Mouse (Mus musculus) lung, postnatal 14 days (tissue): Measurements from ENCODE around the gene Pabpn1l.
A peak's percentile ranks its signal among the peaks of the same experiment; 100 is the strongest.

Experiments used
- DNase-seq: peaks from one replicate; pipeline ENCODE4 v3.0.0; 2021

Pabpn1l gene

DNA sequence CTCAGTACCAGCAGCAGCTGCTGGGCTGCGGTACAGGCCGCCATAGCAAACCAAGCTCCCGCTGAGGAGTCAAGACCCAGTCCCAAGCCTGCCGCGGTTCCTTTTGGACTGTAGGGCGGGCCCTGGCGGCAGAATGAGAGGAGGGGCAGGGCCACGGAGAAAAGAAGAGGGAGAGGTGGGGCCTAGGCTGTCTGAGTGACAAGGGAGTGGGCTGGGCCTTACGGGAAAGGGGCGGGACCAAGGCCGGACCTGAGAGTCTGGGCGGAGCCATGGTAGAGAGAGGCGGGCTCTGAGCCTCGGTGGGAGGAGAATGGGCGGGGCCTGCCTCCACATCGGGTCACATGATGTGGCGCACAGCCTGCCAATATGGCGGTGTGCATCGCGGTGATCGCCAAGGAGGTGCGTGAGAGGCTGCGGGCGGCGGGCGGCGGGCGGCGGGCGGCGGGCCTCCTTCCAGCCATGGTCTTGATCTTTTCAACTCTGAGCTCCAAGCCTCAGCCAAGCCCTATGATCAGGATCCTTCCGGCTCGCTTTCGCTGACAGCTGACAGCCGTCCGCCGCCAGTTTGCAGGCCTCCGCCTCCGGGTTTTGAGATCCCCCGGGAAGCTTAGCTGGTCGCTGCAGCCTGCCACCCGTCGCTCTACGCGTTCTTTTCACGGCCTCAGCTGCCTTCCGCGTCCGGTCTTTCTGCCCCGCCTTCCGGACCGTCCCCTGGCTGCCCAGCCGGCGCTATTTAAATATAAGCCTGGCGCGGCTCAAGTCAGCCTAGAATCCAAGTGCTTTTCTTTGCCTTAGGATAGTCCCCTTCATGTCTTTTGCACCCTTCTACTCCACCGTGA, 11.0 kb downstream of the Pabpn1l start, which contains the start of the genes Galns and Trappc2l:
TSS of gene Galns (minus strand) at position 169 of the 839 bp plus-strand sequence.
TSS of gene Trappc2l (plus strand) at position 346 of the 839 bp plus-strand sequence.
- DNase-seq = peak; percentile 96

DNA sequence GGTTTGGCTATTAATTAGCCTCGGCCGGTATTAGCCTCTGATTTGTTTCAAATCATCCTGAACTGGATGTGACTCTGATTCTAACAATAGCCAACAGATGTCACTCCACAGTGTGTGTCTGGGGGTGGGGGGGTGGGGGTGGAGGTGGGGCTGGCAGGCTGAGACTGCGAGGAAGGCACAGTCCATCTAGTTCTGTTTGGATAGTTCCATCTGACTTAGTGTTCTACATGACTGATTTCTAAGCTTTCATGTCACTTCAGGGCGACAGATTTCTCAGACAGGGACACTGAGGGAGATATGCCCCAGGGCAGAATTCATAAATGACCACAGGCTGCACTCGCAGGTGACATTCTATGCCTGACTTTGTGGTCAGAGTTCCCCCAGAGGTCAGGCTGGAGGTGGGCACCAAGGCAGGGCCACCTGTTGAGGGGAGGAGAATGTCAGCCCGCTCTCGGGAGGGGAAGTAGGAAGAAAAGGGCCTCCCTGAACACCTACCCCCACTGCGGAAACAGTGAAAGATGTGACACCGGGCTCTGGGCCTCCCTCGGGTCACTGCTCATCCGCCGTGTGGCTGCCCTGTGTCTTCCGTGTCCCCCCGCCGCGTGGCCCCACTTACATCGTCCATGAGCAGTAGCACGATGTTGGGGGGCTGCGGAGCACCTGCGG, 11.8 kb downstream of the Pabpn1l start:
- DNase-seq = no peak

DNA sequence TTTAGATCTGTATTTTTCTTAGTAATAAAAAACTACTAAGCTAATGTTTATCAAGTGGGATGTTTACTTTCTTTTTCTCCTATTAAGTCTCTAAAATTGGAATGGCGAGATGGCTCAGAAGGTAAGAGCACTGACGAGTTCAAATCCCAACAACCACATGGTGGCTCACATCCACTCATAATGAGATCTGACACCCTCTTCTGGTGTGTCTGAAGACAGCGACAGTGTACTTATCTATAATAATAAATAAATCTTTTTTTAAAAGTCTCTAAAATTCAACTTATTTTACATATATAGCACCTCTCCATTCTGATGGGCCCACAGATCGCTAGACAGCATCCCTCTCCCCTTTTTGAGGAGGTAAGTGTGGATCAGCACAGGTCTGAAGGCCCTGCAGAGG, 12.3 kb downstream of the Pabpn1l start:
- no peak for DNase-seq

DNA sequence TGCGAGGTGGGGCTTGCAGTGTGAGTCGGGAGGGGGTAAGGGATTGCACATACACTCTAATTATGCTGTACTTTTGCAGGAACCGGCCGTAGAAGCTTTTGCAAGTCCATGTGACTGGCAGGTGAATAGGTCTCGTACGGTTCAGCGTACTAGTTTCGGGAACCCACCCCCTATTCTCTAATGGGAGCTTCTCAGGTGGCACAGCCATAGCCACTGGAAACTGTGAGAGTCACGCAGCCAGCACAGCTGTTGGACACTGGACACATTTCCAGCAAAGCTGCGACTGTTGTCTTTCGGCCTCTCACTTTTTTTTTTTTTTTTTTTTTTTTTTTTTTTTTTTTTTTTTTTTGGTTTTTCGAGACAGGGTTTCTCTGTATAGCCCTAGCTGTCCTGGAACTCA, 15.7 kb downstream of the Pabpn1l start:
- DNase-seq = no peak

DNA sequence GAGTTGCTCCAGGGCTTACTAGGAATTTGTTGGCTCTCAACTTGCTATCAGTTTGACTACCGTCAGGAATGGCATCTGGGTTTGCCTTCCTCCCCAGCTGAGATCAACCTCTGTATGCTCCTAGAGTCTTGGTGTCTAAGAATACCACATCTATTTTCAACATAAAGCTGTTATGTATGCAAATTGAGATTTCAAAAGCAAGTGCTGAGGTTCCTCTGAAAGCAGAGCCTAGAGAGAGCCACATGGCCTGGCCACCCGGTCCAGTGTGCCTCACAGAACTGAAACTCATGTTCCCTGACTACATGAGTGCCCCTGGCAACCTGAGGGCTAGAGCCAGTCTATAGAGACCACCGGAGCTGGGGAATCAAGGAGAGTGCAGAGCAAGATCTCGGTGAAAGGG, 17.2 kb downstream of the Pabpn1l start:
- no peak for DNase-seq

DNA sequence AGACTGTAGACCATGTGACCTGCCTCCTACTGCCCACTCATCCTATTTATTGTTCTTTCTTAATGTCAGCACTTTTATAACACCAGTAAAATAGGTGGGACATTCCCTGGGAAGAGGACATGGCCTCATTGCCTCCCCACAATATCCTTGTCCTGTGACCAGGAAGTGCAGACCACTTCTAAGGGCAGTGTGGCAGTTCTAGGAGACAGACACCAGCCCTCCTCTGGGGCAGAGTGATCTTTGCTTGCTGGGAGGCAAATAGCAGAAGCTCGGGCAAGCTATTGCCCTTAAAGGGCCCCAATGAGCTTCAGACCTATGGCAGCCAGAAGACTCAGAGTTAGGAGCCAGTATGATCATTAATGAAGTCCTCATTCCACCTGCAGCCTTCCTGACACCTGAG, 17.9 kb downstream of the Pabpn1l start:
- DNase-seq = no peak

DNA sequence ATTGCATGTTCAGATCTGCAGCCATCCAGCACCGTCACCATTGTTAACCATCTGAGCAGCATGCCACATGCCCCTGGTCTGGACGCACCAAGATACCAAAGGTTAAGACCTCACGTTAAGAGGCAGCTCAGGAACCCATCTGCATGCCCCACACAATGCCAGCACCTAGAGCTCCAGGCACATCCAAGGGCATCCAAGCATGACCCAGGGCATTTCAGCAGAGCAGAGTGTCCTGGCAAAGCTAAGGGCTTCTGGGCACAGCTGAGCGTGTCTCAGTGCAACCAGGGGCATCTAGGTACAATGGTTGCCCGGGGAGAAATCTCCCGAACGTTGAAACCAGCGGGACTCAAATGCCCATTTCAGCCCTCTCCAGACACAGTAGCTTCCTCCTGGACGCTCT, 21.9 kb downstream of the Pabpn1l start:
- DNase-seq = no peak

DNA sequence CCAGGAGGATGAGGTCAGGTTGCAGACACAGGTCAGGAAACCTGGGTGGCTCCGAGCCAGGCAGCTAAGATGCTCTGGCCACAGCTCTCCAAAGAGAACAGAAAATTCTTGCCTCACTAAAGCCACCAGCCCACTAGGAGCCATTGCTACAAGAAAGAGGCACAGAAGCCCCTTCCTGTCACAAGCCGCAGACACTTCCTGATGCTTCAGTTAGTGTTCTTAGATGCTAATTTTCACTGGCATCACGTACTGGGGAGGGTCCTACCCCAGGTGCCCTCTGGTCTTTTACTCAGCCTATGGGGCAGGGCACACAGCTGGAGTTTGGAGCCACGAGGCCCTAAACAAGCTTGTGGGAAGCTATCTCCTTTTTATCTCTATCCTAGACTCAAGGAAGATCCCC, 26.5 kb downstream of the Pabpn1l start:
- no peak for DNase-seq

DNA sequence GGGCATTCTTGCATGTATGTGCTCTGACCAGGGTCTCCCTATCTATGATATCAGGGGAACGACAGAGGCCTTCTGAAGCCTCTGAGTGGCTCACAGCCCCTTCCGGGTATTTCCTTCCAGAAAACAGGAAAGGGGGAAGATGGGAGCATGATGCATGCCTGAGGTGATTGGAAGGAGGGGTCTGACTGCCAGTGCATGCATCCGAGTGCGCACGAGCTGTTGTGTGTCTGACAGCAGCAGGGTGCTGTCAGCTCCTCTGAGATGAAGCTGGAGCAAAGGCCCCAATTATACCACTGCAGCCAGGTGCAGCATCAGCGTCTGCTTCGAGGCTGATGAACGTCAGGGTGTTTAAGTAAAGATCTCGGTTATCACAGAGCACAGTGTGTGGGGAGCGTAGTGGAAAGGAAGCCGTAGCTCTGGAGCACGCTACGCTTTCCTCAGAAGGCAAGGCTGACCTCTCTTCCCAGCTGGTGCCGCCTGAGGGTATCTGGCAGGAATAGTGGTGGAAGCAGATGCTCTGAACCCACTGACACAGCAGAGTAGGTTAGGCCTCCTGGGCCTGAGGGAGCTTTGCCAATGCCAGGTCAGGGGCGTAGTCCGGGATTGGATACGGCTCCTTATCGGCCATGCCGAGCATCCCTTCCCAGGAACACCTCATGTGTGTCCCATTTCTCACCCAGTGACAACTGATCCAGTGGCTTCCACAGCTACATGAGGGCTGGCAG, 28.6 kb downstream of the Pabpn1l start:
- no peak for DNase-seq

DNA sequence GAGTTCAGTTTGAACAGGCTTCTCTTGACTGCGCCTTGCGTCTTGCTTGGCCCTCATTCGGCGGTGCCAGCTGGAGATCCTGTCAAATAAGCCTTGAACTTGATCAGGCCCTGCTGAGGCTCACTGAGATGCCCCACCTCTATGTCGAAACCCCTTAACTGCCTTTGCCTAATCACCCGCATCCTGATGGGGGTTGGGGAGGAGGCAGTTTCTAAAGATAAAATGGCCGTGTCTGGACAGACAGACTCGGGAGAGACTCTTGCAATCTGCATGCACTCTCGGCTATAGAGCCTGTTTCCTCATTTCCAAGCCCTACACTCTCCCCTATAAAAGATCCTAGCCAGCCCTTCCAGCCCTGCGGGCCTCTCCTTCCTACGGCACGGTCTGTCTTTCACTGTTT, 29.3 kb downstream of the Pabpn1l start:
- no peak for DNase-seq

DNA sequence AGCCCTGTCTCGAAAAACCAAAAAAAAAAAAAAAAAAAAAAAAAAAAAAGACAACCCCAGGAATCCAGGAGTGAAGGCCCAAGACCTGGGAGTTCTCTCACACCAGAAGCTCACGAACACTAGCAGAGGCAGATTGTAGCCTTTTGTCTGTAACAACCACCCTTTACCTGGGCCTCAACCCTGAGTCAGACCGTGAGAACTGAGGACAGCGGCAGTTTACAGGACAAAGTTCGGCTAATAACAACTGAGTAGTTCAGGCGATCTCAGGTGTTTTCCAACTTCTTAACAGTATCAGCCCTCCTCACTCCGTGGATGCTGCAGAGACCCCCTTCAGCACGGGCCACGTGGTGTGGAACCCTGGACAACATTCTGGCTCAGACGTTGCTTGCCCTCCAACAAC, 35.8 kb downstream of the Pabpn1l start:
- no peak for DNase-seq

DNA sequence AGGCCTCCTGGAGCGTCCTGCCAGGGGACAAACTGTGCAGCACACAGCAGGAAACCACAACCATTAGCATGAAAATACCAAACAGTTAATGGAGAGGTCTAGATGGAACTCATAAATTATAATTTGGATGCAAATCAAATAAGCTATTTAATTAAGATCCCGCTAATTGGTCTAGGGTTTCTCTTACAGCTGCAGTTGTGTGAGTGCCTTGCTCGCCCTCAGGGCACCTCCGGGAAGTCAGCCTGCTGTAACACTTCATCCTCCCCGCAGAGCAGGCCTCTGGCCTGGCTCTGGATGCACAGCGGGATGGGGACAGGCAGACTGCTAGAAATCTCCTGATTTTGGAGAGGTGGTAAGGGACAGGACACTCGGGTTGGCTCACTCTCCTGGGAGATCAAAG, 36.4 kb downstream of the Pabpn1l start:
- DNase-seq = no peak

DNA sequence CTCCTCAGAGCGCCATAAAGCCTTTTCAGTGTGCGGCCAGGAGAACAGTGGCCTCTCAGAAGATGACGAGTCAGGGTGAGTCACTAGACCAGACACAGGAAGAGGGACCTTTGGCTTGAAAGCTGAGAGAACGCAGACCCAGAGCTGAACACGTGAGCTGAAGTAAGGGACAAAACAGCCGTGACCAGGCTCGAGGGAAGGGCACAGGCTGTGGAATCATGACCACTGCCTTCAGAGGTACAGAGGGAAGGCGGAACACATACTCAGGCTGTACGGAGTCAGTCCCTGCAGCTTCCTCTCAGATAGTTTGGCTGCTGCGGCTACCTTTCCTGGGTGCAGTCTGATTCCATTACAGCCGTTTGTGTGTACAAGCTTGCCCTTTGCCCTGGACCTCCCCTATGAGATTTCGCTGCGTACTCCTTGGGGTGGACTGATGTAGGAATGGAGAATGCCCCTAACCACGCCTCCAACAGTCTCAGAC, 37.1 kb downstream of the Pabpn1l start:
- DNase-seq = no peak

DNA sequence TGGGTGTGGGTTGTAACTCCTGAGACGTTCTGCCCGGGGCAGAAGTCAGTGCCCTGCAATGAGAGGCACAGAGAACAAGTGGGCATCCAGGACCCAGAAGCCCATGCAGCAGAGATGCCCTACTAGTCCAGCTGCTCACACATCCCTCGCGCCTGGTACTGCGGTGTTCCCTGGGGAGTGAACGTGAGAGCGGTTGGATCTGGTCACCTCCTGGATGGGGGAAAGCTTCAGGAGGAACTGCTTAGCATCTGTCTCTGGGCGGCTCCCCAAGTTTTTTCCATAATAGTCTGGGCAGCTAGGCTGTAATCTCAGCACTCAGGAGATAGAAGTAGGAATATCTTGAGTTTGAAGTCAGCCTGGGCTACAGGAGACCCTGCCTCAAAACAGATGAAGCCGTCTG, 37.6 kb downstream of the Pabpn1l start:
- no peak for DNase-seq

DNA sequence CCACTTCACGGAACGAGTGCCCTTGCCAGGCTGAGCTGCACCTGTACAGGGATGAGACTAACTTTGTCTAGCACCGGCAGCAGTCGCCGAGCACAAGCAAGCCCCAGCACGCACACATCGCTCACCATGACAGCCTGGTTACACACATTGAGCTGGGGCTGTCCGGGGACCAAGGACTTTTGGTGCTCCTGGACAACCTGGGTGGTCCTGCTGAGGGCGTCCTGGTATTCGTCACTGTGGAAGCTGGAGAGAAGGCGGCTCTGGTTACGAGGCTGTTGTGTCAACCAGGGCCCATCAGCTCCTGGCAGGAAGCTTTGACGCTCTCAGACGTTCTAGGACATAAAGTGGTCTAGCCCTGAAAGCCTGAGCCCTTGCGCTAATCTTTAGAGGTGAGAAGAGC, 41.6 kb downstream of the Pabpn1l start:
- no peak for DNase-seq

DNA sequence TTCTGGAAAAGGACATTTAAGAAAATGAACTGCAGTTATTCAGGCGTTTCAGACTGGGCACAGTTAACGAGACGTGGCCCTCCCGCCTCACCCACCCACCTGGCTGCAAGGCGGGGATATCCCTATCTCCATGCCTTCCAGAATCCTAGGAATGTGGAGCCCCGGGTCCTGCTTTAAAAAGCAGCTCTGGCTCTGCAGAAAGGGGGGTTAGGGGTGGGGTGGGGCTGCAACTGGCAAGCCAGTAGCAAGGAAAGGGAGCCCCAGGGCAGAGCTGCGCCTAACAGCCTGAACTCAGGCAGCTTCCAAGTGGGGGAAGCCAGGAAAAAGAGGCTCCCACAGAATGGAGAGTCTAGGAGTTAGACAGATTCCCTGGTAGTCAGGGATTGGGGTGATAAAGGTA, 43.3 kb downstream of the Pabpn1l start:
- DNase-seq = no peak

DNA sequence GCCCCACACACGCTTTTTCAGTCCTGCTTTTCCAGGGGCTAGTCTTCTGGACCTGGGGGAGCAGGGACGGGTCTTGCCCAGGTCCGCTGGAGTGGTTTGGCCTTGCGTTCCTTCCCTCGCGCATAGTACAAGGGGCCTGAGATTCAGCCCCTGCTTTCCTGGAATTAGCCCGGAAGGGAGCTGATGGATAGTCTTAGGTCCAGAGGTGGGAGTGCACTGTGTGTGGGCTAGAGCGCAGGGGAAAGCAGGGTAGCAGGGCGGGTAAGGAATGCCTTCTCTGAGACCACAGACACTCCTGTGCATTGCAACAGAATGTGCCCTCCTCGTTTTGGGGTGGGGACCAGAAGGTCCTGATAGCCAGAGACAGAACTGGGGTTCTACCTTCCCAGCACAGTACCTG, 45.4 kb downstream of the Pabpn1l start:
- no peak for DNase-seq

DNA sequence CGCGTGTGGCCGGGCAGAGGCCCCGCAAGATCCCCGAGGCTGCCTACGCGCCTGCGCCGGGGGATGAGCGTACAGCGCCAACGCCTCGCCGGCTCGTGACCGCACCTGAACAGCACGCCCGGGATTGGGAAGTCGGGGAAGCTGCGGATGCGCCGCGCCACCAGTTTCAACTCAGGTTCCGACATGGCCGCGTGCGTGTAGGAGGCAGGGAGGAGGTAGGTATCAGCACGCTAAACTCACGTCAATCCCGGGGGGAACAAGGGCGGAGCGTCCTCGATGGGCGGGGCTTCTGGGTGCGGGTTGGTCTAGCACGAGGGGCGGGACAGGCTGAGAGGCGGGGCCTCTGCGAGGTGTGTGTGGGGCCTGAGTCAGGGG, 45.9 kb downstream of the Pabpn1l start, which contains the start of gene Aprt:
TSS of gene Aprt (minus strand) at position 262 of the 375 bp plus-strand sequence.
- DNase-seq = peak; percentile 96

DNA sequence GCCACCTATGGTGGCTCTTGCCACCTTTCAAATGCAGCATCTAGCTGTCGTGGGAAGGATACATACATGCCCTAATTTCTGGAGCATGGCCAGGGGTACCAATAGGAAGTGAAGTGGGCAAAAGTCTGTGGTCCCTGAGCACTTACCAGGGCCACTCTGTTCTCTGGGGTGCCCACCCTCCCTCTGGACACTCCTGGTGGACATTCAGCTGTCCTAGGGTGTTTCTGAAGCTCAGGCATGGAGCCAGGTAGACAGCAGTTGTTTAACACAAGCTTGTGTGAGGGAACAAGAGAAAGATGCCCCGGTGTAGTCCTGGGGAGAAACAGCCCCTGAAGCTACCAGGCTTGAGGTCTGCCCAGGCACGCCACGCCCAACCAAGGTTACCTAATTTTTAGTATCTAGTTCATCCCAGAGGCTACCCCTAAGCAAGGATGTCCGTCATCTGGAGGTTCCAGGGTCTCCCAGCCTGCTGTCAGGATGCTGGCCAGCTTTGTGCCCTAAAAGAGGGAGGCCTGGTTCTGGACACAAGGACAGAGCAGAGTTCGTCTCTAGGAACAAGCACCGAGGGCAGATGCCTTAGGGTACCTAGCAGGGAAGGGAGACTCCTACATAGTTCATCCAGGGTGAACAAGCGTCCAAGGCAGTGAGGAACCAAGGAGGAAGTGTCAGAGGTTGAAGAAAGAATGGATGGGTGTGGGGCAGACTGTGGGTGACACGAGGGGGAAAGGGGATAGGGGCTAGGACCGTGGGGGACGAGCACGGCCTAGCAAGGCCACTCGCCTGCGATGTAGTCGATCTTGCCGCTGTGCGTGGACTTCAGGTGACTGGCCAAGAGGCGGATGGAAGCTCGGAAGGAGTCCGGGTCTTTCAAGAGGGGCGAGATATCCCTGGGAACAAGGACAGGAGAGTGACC, 46.5 kb downstream of the Pabpn1l start:
- no peak for DNase-seq

DNA sequence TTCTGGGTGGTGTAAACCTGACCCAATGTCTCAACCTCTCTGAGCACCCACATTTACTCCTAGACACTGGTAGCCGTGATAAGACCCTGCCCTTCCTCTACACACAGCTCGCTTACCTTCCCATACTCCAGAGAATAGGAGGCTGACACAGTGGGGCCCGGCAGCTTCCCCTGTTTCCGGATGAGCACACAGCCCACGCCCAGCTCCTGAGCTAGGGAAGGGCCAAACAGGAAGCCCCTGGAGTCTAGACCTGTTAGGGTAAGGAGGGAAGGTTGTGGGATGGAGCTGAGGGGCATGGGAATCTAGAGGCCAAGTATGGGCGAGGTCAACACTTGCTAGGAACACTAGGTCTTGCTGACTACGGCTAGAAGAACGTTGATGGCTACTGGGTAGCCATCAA, 47.3 kb downstream of the Pabpn1l start:
- no peak for DNase-seq

DNA sequence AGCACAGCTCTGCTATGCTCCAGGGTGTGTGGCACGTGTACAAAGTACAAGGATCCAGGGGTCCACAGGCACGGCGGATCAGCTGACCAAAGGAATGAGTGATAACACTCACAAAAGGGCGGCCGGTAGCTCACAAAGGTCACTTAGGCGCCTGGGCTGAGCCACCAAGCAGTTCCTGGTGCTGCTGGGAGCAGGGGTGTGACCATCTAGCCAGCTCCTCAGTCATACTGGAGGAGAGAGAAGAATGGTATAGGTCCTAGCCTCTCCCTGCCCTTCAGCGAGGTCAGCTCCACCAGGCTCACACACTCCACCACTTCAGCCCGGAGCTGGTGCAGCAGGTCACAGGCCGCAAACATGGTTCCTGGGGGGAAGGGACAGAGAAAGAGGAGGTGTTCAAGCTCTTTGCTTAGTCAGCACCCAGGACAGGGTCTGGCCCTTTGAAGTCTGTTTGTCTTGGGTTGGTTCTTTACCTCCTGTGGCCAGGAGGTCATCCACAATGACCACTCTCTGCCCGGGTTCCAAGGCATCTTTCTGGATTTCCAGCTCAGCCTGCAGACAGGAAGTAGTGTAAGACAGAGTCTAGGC, 47.8 kb downstream of the Pabpn1l start:
- no peak for DNase-seq

DNA sequence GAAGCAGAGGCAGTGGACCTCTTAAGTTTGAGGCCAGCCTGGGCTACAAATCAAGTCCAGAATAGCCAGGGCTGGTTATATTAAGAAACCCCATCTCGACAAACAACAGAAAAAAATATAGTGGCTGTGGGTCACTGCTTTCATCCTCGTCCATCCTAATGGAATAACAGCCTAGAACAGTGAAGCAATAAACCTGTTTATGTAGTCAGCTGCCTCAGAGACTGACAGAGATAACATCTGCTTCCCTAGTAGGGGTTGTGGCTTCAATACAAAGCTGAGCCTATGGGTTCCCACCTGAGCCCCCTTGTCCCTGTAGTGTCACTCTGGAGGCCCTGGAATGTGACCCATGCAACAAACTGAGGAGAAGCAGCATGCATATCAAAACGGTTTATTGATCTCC, 48.3 kb downstream of the Pabpn1l start:
- no peak for DNase-seq
